Mouse (Mus musculus): ENCODE measurements around the gene Gdf9.
"Not testable (repeated sequence)": the region's sequence is repeated elsewhere in the genome, so short reads cannot be mapped to it uniquely, and the experiment has no call there.

Gene Gdf9

DNA sequence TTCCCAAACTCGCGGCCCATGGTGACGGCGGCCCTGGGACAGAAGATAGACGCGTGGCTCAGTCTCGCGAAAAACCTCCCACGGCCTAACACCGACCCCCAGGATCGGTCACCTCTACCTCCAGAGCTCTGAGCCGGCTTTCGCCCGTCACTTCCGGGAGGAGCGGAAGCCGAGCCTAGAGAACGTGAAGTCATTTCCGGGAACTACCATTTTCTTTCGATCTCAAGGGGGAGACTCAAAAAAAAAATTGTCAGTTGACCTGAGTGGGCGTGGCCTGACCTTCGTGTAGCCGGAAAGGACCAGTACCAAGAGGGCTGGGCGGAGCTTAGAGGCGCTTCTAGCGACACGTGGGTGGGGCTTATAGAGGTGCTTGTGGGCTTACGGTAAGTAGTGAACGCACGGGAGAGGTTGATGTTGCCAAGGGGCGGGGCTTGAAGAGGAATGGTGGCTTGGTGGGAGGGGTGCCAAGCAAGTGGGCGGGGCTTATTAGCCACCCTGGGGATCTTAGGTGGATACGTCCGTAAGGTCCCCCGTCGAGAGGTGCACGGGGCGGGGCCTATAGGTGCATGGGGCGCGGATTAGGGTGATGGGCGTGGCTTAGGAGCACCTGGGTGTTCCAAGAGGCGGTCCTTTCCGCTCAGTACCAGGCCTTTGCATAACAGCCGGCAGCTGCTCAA is at the start of gene Gdf9, which contains the start of gene Uqcrq:
Gdf9 (plus strand) TSS at position 354 of the 677 bp plus-strand sequence.
Uqcrq (minus strand) TSS at position 162 of the 677 bp plus-strand sequence.
- in situ Hi-C loops (cut with MboI, MseI), result no loop called here

DNA sequence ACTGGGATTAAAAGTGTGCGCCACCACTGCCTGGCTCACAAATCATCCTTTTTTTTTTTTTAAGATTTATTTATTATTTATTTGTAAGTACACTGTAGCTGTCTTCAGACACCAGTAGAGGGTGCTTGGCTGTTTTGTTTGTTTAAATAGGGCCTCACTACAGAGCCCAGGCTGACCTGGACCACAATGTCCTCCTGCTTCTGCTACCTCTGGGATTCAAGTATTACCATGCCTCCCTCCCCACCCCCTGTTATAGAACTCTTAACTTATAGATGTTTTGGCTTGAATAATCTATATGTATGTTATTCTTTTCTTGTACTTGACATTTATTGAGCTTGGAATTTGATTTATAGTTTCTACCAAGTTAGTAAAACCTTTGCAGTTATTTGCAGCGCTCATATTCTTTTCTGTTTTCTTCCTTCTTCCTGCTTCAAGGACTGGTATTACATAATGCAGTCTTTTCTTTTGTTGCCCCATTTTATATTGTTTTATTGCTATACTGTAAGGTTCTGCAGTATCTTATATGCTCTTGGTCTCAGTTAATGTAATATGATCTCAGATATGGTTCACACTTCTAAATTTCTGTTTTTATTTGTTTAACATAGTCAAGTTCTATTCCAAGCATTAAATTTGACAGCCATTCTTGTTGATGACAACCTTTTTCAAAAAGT is 46.9 kb upstream of the Gdf9 start:
- in situ Hi-C loops (cut with MboI, MseI), result loop anchor here (10.0 kb wide), 1 partner anchor 301 kb away; no protein-coding TSS in a partner anchor

DNA sequence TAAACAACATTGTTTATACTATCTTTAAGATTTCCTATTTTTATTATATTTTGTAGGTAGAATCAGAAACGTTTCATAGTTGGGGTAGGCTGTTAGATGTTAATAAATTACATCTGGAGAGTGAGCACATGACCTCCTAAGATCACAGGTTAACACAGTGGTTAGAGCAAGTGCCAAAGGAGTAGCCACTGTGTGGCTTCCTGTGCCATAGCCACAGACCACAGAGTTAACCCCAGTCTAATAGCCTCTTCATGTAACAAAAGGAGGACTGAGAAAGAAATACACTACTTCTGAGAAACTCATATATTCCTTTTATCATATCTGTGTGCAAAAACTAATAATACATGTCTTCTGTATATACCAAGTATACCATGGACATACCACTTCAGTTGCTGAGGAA is 37.0 kb upstream of the Gdf9 start:
- in situ Hi-C loops (cut with MboI, MseI), result no loop called here

DNA sequence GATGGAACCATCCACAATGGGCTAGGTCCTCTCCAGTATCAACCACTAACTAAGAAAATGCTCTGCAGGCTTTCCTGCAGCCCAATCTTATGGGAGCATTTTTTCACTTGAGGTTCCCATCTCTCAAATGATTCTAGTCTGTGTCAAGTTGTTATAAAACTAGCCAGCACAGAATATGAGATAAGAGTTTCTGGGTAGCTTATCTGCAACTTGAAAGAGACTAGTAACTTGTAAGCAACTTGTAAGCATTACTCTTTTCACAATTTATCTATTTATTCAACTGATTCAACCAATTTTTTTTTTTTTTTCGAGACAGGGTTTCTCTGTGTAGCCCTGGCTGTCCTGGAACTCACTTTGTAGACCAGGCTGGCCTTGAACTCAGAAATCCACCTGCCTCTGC is 27.2 kb upstream of the Gdf9 start:
- in situ Hi-C loops (cut with MboI, MseI), result no loop called here

DNA sequence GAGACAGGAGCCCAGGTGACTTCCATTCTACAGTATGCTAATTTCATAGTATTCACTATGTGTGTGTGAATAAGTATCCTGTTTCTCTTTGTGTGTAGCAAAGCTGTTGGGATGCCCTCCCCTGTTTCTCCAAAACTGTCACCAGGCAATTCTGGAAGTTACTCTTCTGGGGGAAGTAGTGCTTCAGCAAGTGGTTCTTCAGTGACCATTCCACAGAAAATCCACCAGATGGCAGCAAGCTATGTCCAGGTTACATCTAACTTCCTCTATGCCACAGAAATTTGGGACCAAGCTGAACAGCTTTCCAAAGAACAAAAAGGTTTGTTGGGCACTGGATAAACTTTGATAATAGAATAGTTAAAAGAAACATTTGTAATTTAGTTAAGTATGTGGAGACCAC is 19.1 kb upstream of the Gdf9 start:
- in situ Hi-C loops (cut with MboI, MseI), result no loop called here

DNA sequence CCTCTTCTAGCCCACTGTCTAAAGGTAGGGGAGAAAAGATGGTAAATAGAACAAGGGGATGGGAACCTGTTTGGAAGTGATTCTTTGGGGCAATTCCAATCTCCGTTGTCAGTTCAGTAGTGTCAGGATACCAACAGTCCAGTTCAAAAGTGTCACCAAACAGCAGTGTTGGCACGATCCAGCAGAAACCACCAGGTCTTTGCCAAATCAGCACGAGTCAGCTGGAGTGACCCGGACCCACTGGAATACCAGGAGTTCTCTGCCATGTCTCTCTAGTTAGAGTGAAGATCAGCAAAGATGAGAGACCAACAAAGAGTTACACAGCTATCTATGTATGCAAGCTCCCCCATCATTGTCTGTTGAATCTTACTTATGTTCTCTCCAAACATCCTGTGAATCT is 17.0 kb upstream of the Gdf9 start:
- in situ Hi-C loops (cut with MboI, MseI), result no loop called here

DNA sequence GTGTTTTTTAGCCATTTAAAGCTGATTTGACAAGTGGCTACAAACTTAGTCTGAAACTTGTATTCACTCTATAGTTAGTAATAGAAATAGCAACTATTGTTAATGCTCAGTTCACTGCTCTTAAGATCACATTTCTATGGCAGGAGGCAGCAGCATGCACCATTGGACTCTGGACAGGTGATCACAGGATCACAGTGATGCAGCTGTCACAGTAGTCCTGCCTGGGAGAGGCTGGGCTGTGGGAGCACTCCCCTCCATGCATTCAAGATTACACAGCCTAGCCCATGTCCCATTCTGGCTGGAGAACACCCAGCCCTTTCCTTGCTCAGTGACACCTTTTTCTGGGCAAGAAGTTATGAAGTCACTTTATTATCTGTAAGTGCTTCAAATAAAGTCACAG is 12.8 kb upstream of the Gdf9 start:
- in situ Hi-C loops (cut with MboI, MseI), result no loop called here

DNA sequence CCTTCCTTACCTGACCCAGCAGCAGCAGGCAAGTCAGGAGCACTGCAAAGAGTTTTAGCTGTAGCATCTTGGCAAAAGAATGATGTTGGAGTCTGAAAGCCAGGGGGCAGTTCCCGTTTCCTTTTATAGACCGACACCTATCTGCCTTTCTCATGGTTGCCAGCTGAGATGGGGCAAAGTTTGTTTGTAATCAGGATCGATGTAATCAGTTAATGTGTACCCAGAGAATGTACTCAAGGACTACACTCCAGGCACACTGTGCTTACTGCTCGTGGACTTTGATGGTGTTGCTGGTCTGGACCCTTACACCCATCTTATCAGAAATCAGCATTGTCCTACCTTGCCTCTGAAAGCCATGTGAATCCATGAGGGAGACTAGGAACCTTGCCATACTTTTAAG is 7.8 kb upstream of the Gdf9 start, which contains the start of gene Leap2:
Leap2 (minus strand) TSS at position 135 of the 400 bp plus-strand sequence.
- in situ Hi-C loops (cut with MboI, MseI), result no loop called here

DNA sequence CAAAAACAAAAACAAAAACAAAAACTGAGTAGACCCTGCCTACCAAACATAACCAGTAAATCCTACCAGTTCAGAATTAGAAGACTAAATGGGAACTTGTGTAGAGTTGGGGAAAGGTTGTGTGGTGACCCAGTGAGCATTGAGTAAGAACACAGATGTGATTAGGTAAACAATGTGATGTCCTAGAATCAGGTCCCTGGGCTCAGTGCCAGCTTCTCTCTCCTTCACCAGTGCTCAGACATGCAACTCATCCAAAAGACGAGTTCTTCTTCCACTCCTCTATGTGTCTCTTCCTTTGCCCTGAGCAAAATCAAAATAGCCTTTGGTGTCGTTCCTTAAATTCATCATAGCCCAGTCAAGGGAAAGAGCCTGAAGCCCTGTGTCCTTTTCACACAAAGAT is 6.0 kb upstream of the Gdf9 start:
- in situ Hi-C loops (cut with MboI, MseI), result no loop called here

DNA sequence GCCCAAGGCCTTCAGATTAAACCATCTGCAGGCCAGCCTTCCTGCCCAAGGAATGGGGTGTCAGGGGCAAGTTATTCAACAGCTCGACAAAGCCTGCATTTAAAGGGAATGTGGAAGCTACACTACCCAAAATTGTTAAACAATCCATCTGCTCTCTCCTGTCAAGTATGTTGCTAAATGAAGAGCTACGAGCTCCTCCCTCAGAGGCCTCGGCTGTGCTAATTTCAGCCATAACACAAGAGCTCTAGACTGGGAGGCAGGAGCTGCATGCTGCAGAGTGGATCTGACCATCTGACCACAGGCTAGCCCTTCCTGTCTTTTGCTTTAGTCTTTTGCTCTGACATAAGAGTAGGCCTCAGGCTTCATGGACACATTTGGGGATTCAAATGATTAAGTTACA is 5.6 kb upstream of the Gdf9 start:
- in situ Hi-C loops (cut with MboI, MseI), result no loop called here

DNA sequence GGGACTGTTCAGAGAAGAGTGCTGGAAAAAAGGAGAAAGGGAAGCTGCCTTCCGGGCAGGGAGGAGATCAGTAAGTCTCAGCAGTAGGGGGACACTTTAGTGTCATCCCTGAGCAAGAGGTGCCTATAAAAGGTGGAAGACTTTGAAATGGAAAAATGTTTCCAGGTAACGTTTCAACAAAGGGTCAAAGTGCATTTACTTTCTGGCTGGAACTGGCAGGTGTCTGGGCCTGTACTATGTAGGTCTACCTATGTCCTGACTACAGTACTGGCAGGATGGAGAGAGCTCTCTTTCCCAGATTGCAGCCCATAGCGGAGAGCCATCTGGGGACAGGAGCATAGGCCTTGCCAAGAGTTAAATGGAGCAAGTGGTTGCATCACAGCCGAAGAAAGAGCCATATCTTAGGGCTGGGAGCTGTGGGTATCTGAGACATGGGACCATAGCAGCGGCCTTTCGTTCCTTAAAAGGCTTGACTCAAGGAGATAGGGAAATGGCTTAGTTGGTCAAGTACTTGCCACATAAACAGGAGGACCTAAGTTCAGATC is 5.0 kb upstream of the Gdf9 start:
- in situ Hi-C loops (cut with MboI, MseI), result no loop called here

DNA sequence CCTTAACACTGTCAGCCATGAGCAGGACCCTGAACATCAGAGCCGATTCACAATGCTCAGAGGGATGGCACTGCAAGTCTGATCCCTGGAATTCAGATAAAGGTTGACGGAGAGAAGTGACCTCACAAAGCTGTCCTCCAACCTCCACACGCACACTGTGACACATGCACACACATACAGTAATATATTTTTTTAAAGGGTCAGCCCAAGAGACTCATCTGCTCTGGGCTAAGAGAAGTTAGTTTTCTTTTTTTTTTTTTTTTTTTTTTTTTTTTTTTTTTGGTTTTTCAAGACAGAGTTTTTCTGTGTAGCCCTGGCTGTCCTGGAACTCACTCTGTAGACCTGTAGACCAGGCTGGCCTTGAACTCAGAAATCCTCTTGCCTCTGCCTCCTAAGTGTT is 3.9 kb upstream of the Gdf9 start:
- in situ Hi-C loops (cut with MboI, MseI), result not testable (repeated sequence)

DNA sequence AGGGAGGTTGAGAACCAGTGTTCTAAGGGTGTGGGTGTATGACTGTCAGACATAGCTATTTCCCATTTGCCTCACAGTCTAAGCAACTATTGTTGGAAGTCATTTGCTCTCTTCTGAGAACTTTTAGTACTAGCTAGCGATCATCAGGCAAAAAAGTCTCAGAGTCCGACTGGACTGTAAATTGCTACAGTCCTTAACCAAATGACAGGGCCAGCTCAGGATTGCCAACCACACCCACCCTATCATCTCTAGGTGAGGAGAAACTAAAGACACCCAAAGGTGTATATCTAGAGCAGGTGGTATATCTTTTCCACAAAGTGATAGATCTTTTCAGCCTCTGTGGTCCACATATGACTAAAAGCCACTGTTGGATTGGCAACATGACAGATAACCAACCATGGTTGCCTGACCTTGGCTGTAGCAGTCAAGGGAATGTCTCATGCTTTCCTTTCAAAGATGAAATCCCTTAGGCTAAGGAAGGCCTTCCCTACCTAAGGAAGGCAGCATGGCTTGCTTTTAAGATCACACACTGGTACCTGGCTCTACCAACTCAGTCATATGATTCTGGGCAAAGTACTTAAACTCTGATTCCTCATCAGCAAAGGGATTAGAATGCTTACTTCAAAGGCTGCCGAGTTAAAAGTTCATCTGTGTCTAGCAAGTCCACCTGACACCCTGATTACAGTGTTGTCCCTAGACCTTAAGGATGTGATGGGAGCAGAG is 2.7 kb upstream of the Gdf9 start:
- in situ Hi-C loops (cut with MboI, MseI), result no loop called here

DNA sequence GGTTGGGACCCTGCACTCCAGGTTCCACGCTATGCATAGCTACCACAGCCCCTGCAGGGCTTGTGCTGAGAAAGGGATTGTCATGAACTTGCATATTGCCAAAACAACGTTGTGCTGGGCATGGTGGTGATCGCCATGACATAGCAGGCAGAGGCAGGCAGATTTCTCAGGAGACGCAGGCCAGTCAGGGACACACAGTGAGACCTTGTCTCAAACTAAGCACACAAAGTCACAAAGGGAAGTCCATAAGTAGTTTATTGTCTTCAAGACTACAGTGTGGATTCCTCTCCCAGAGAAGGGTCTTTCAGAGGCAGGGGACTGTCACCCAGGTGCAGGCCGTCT is 2.1 kb upstream of the Gdf9 start:
- in situ Hi-C loops (cut with MboI, MseI), result no loop called here

DNA sequence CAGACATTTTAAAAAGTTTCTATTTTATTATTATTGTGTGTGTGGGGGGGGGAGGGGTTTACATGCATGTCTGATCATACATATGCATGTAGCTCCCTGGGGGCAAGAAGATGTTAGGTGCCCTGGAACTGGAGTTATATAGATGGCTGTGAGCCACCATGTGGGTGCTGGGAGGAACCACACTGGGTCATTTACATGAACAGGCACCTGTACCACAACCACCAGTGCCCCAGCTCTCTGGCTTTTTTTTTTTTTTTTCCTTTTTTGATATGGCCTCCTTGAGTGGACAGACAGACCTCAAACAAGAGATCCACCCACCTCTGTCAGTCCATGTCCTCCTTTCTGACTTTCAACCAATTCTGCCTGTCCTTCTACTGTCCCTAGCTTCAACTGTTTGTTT is 1.6 kb upstream of the Gdf9 start:
- in situ Hi-C loops (cut with MboI, MseI), result no loop called here

DNA sequence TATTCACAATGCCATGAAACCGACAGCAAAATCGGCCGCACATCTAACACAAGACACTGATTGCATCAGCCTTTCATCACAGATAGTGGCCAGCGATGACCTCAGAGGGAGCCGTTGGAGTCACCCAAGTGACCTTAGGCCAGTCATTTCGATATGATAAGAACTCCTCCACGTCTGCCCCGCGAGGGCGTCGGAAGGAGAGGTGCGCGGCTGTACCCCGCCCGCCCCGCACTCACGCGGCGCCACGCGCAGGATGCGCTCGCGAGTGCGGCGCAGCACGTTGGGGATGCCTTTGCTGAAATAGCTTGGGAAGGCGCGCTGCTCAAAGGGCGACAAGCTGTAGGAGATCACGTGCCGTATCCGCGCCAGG is 538 bp upstream of the Gdf9 start:
- in situ Hi-C loops (cut with MboI, MseI), result no loop called here

DNA sequence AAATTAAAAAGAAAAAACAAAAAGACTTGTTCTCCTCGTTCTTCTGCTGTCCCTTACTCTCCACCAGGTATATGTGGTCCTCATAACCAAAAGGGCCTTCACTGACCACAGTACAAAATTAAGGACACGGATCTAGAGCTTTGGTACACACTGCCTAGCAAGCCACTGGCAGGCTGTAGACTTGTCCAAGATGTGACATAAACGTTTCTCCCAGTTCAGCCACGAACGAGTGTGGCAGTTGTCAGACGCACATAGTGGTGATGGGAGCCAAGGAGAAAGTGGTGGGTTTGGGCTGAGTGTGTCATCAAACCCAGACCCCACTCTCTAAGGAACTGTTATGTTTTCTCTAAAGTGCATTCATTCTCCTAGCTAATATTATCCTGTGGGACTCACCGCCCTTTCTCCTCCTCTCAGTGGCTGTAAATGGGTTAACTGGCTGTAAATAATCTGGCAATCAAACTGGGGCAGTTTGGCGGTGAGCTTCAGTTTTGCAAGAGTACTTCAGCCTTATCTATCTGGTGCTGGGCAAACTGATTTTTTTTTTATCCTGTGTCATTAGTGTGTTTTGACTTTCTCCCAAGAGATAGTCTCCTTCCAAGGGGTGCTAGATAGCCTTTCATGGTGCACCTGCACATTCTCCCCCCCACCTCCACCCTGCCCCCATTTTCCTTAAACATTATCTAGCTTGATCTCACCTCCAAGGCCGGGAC is 679 bp downstream of the Gdf9 start:
- in situ Hi-C loops (cut with MboI, MseI), result no loop called here

DNA sequence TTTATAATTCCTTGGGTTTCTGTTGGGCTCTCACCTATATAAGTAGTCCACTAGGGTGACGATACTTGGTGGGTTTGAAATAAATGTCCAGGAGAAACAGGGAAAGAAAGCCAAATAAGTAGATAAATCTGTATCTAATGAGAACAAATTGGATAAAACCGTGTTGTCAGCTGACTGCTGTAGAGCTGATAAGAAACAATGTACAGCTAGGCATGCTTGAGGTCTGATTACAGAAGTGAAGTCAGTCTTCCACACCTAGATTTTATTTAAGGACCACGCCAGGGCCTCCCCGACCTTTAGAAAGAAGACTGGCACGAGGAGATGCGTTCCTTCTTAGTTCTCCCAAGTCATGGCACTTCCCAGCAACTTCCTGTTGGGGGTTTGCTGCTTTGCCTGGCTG is 2.2 kb downstream of the Gdf9 start:
- in situ Hi-C loops (cut with MboI, MseI), result no loop called here

DNA sequence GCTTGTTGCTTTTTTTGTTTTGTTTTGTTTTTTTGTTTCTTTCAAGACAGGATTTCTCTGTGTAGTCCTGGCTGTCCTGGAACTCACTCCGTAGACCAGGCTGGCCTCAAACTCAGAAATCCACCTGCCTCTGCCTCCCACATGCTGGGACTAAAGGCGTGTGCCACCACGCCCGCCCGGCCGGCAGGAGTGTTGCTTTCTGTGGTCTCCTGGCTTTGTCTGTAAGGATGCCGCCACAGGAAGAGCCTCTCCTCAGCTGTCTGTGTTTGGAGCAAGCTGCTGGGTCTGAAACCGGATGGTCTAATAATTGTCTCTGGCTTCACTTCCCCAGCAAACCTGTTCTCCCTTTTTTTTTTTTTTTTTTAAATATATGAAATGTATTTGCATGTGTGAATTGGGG is 4.7 kb downstream of the Gdf9 start:
- in situ Hi-C loops (cut with MboI, MseI), result no loop called here

DNA sequence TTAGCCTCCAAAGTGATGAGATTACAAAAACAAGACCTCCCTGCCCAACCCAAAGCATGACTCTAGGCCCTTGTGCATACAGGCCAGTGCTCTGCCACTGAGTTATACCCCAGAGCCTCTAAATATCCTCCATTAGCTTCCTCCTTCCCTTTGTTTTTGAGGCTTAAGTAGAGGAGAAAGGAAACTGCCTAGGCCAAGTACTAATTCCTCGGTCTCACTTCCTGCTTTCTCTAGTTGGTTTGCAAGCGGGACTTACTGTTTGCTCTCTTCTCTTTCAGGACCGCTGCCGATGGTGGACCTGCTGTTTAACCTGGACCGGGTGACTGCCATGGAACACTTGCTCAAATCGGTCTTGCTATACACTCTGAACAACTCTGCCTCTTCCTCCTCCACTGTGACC is 5.5 kb downstream of the Gdf9 start:
- in situ Hi-C loops (cut with MboI, MseI), result no loop called here

DNA sequence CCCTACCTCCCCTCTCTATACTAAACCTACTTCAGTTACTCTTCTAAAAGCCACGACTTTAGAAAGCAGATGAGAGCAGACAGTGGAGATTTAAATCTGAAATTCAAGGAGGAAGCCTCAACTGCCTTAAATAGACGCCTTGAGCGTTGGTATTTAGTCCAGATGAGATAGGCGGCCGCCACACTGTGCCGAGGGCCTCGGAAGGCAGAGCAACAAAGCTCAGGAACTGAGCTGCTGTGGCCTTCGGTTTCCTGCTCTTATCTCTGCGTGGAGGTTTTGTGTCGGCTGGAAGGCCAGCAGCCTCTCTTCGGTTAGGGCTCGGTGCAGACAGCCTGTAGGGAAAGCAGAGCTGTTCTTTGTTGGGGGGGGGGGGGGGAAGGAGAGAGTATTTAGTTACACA is 11.1 kb downstream of the Gdf9 start:
- in situ Hi-C loops (cut with MboI, MseI), result no loop called here

DNA sequence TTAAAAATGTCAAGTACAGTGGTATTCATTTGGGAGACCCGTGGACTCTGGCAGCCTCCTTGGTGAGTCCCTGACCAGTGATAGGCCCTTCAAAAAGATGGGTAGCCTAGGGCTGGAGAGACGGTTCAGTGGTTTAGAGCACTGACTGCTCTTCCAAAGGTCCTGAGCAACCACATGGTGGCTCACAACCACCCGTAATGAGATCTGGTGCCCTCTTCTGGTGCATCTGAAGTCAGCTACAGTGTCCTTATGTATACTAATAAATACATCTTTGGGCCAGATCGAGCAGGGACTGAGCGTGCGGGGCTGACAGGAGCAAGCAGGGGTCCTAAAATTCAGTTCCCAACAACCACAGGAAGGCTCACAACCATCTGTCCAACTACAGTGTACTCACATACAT is 13.0 kb downstream of the Gdf9 start:
- in situ Hi-C loops (cut with MboI, MseI), result no loop called here
